Mouse (Mus musculus): ENCODE data around the gene Scpep1. TPM values are rescaled to one million over a fixed set of nuclear protein-coding genes. Genes with fewer than 3 reads are reported as not detected.

Scpep1 gene
- polyA plus RNA-seq, 1 experiment from 2014 or later, result 149 TPM

DNA sequence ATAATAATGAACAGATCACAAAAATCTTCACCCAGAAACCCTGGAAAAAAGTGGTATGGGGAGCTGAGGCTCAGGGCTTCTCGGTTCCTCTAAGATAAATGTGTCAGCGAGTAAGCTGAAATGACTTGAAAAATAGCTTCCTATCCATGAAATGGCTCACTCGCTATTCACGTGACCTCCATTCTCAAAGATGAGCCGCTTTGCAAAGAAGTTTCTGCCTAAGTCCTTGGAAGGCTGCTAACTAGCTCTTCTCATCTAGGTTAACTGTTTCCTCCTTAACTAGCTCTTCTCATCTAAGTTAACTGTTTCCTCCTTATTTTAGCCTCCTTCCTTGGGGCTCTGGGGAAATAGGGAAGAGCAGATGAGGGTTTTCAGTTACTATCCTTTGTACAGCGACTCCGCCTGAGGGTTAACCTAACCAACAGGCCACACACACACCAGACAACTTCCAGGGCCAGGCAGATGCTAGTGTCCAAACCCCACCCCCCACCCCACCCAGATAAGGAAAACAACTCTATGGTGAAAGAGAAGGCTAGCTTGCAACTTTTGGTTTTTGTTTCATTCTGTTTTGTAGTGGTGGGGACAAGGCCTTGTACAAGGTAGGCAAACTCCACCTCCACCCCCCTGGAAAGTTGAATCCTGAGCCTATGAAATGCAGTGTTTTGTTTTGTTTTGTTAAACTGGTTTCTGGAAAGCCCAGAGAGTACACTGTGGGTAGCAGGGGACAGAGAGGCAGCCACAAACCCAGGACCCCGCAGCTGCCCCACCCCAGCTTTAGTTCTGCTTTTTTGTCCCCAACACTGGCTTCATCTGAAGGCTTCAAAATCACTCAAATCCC, 5.2 kb downstream of the Scpep1 start:
- Histone ChIP-seq H3K4me3 (replicated peaks; ENCODE audit: low read depth, low read length) (no peak overlapping the region), H3K36me3 (ENCODE audit: insufficient read depth, low read length) (peaks cover 13% of the 10 kb centered on the region; the same call in 1 of the 2 replicates), H3K9ac (ENCODE audit: low read depth, low read length) (no peak overlapping the region), H3K4me1 (replicated peaks; ENCODE audit: insufficient read depth, low read length) (no peaks in the 10 kb centered on the region), H3K4me2 (ENCODE audit: low read length) (no peak overlapping the region), H3K27ac (no peak overlapping the region), H3K9me3 (replicated peaks; ENCODE audit: low read length) (no peaks in the 10 kb centered on the region), H3K27me3 (ENCODE audit: insufficient read depth, low read length) (no peaks in the 10 kb centered on the region)
- 82% methylated on average over 8 of the region's 8 CpGs for WGBS
- ATAC-seq (replicated peaks; ENCODE audit: low FRiP score, low read depth) (no peak), DNase-seq (ENCODE audit: low spot score) (no peak)
- TF ChIP-seq CTCF (IDR thresholded peaks at IDR 0.05; ENCODE audit: low read depth), result no peak

DNA sequence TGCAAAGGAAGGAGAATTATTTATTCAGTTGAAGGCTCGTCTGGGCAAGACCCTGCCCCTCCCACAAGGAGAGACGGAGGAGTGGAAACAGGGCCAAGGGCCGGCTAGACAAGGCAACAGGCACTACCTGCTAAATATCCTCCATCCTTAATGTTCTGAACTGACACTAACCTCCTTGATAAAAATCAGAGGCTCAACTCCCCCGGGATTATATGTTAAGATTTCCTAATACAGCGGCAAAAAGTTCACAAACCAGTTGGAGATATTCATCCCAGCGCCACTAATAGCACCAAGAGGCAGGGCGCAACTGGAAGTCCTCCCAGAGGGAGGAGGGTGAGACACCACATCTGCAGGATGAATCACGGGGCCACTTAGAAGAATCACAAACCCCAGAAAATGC, 6.4 kb downstream of the Scpep1 start:
- H3K4me2 ChIP-seq (ENCODE audit: low read length), result no peak overlapping the region
- H3K36me3 ChIP-seq (ENCODE audit: insufficient read depth, low read length), result peaks cover 19% of the 10 kb centered on the region; the same call in 1 of the 2 replicates
- H3K27me3 ChIP-seq (ENCODE audit: insufficient read depth, low read length), result no peaks in the 10 kb centered on the region
- no peak overlapping the region for H3K4me3 ChIP-seq (replicated peaks; ENCODE audit: low read depth, low read length)
- no peak for TF ChIP-seq CTCF (IDR thresholded peaks at IDR 0.05; ENCODE audit: low read depth)
- H3K4me1 ChIP-seq (replicated peaks; ENCODE audit: insufficient read depth, low read length), result no peaks in the 10 kb centered on the region
- DNase-seq (ENCODE audit: low spot score), result no peak
- no peak overlapping the region for H3K9ac ChIP-seq (ENCODE audit: low read depth, low read length)
- whole genome bisulfite sequencing, result 70% methylated on average over 8 of the region's 8 CpGs
- H3K9me3 ChIP-seq (replicated peaks; ENCODE audit: low read length), result no peaks in the 10 kb centered on the region
- H3K27ac ChIP-seq, result no peak overlapping the region
- no peak for ATAC-seq (replicated peaks; ENCODE audit: low FRiP score, low read depth)

DNA sequence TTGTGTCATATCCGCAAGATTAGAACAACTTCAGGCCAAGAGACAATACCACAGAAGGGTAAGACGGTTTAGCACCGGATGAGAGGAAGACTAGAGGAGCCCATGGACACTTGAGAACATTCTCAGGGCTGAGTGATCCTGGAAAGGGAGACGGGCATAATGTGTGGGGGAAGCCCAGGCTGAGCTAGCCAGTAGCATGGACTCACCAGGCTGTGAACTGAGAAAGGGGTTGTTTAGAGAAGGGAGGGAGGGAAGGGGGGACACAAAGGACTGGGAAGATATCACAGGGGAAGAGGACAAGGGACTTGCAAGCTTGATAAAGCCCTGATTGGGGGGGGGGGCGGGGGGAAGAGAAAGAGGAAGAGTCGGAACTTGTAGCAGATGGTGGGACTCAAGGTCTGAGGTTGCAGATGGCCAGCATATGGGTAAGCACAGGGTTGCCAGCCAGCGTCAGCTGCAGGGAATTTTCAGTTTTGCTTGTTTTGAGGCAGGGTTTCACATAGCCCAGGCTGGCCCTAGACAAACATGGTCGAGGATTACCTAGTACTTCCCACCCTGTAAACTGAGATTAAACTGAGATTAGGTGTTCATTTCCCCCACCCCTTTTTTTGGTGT, 9.2 kb downstream of the Scpep1 start:
- TF ChIP-seq CTCF (IDR thresholded peaks at IDR 0.05; ENCODE audit: low read depth), result no peak
- Histone ChIP-seq H3K27me3 (ENCODE audit: insufficient read depth, low read length) (no peaks in the 10 kb centered on the region), H3K9ac (ENCODE audit: low read depth, low read length) (no peak overlapping the region), H3K27ac (no peak overlapping the region), H3K4me1 (replicated peaks; ENCODE audit: insufficient read depth, low read length) (no peaks in the 10 kb centered on the region), H3K4me3 (replicated peaks; ENCODE audit: low read depth, low read length) (no peak overlapping the region), H3K4me2 (ENCODE audit: low read length) (no peak overlapping the region), H3K36me3 (ENCODE audit: insufficient read depth, low read length) (peaks cover 27% of the 10 kb centered on the region; the same call in 1 of the 2 replicates), H3K9me3 (replicated peaks; ENCODE audit: low read length) (no peaks in the 10 kb centered on the region)
- peak; percentile 74 for DNase-seq (ENCODE audit: low spot score)
- 59% methylated on average over 8 of the region's 8 CpGs for WGBS
- ATAC-seq (replicated peaks; ENCODE audit: low FRiP score, low read depth), result peak; percentile 51; the same call in 1 of the 2 replicates

- TF ChIP-seq CTCF (IDR thresholded peaks at IDR 0.05; ENCODE audit: low read depth), result no peak
- ATAC-seq (replicated peaks; ENCODE audit: low FRiP score, low read depth), result no peak
- no peaks in the 10 kb centered on the region for H3K4me1 ChIP-seq (replicated peaks; ENCODE audit: insufficient read depth, low read length)
- no peaks in the 10 kb centered on the region for H3K27me3 ChIP-seq (ENCODE audit: insufficient read depth, low read length)
- H3K9ac ChIP-seq (ENCODE audit: low read depth, low read length), result no peak overlapping the region
- no peak overlapping the region for H3K27ac ChIP-seq
- no peak overlapping the region for H3K4me3 ChIP-seq (replicated peaks; ENCODE audit: low read depth, low read length)
- peaks cover 25% of the 10 kb centered on the region; the same call in 1 of the 2 replicates for H3K36me3 ChIP-seq (ENCODE audit: insufficient read depth, low read length)
- no peak overlapping the region for H3K4me2 ChIP-seq (ENCODE audit: low read length)
- DNase-seq (ENCODE audit: low spot score), result no peak
- 80% methylated on average over 12 of the region's 12 CpGs for WGBS
- H3K9me3 ChIP-seq (replicated peaks; ENCODE audit: low read length), result no peaks in the 10 kb centered on the region
These were observed 13.8 kb downstream of the Scpep1 start for GRCm38 (mm10) chr11:88941489-88941888.

- H3K9me3 ChIP-seq (replicated peaks; ENCODE audit: low read length), result no peaks in the 10 kb centered on the region
- H3K27ac ChIP-seq, result no peak overlapping the region
- ATAC-seq (replicated peaks; ENCODE audit: low FRiP score, low read depth) (no peak), DNase-seq (ENCODE audit: low spot score) (no peak)
- no peak overlapping the region for H3K9ac ChIP-seq (ENCODE audit: low read depth, low read length)
- H3K4me3 ChIP-seq (replicated peaks; ENCODE audit: low read depth, low read length), result no peak overlapping the region
- no peaks in the 10 kb centered on the region for H3K4me1 ChIP-seq (replicated peaks; ENCODE audit: insufficient read depth, low read length)
- 90% methylated on average over 4 of the region's 4 CpGs for whole genome bisulfite sequencing
- no peak for TF ChIP-seq CTCF (IDR thresholded peaks at IDR 0.05; ENCODE audit: low read depth)
- peaks cover 30% of the 10 kb centered on the region; the same call in 1 of the 2 replicates for H3K36me3 ChIP-seq (ENCODE audit: insufficient read depth, low read length)
- no peaks in the 10 kb centered on the region for H3K27me3 ChIP-seq (ENCODE audit: insufficient read depth, low read length)
- H3K4me2 ChIP-seq (ENCODE audit: low read length), result no peak overlapping the region
These were observed 15.6 kb downstream of the Scpep1 start for GRCm38 (mm10) chr11:88939634-88940033.

DNA sequence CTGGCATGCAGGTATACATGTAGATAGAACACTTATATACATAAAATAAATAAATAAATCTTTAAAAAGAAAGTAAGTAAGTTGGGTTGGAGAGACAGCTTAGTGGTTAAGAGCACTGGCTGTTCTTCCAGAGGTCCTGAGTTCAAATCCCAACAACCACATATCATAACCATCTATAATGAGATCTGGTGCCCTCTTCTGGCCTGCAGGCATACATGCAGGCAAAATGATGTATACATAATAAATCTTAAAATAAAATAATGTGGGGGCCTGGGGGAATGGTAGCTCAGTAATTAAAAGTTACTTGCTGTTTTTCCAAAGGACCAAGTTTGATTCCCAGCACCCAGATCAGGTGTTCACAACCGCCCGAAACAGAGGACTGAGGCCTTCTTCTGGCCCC, 16.5 kb downstream of the Scpep1 start:
- ATAC-seq (replicated peaks; ENCODE audit: low FRiP score, low read depth) (no peak), DNase-seq (ENCODE audit: low spot score) (no peak)
- Histone ChIP-seq H3K27me3 (ENCODE audit: insufficient read depth, low read length) (no peaks in the 10 kb centered on the region), H3K9me3 (replicated peaks; ENCODE audit: low read length) (no peaks in the 10 kb centered on the region), H3K36me3 (ENCODE audit: insufficient read depth, low read length) (0 out of 2 replicates have a peak, but pooled peaks cover 27% of the 10 kb centered on the region), H3K9ac (ENCODE audit: low read depth, low read length) (no peak overlapping the region), H3K27ac (no peak overlapping the region), H3K4me1 (replicated peaks; ENCODE audit: insufficient read depth, low read length) (no peaks in the 10 kb centered on the region), H3K4me3 (replicated peaks; ENCODE audit: low read depth, low read length) (no peak overlapping the region), H3K4me2 (ENCODE audit: low read length) (no peak overlapping the region)
- TF ChIP-seq CTCF (IDR thresholded peaks at IDR 0.05; ENCODE audit: low read depth), result peak; percentile 41
- WGBS, result 99% methylated on average over 2 of the region's 2 CpGs
